Mouse (Mus musculus): ENCODE results near the gene 6430628N08Rik.

Gene 6430628N08Rik

GRCm38 (mm10) chr4:115886875-115887274, 3.6 kb upstream of the 6430628N08Rik start:
- no peak for DNase-seq (ENCODE audit: low spot score)

- DNase-seq (ENCODE audit: low spot score): no peak
These were observed 399 bp upstream of the 6430628N08Rik start for GRCm38 (mm10) chr4:115890066-115890465.

GRCm38 (mm10) chr4:115894281-115894680, 3.8 kb downstream of the 6430628N08Rik start:
- DNase-seq (ENCODE audit: low spot score): no peak

- DNase-seq (ENCODE audit: low spot score): peak; percentile 56
These were observed 7.6 kb downstream of the 6430628N08Rik start for GRCm38 (mm10) chr4:115897901-115898631.

GRCm38 (mm10) chr4:115902816-115903215, 12.4 kb downstream of the 6430628N08Rik start:
- peak; percentile 93 for DNase-seq (ENCODE audit: low spot score)

- DNase-seq (ENCODE audit: low spot score): peak; percentile 73
These were observed 13.9 kb downstream of the 6430628N08Rik start for GRCm38 (mm10) chr4:115904375-115904774.

GRCm38 (mm10) chr4:115905701-115906100, 15.2 kb downstream of the 6430628N08Rik start:
- DNase-seq (ENCODE audit: low spot score): peak; percentile 88

GRCm38 (mm10) chr4:115906791-115907190, 16.3 kb downstream of the 6430628N08Rik start:
- DNase-seq (ENCODE audit: low spot score): no peak

GRCm38 (mm10) chr4:115907994-115908393, 17.5 kb downstream of the 6430628N08Rik start:
- no peak for DNase-seq (ENCODE audit: low spot score)

- no peak for DNase-seq (ENCODE audit: low spot score)
These were observed 18.2 kb downstream of the 6430628N08Rik start for GRCm38 (mm10) chr4:115908641-115909040.

- no peak for DNase-seq (ENCODE audit: low spot score)
These were observed 21.1 kb downstream of the 6430628N08Rik start for GRCm38 (mm10) chr4:115911586-115911985.

GRCm38 (mm10) chr4:115919911-115920310, 29.4 kb downstream of the 6430628N08Rik start:
- DNase-seq (ENCODE audit: low spot score): no peak

GRCm38 (mm10) chr4:115922688-115923087, 32.2 kb downstream of the 6430628N08Rik start:
- no peak for DNase-seq (ENCODE audit: low spot score)

GRCm38 (mm10) chr4:115923262-115923880, 32.9 kb downstream of the 6430628N08Rik start:
- DNase-seq (ENCODE audit: low spot score): no peak

GRCm38 (mm10) chr4:115927637-115928036, 37.2 kb downstream of the 6430628N08Rik start:
- DNase-seq (ENCODE audit: low spot score): no peak

GRCm38 (mm10) chr4:115931556-115932088, 41.2 kb downstream of the 6430628N08Rik start:
- DNase-seq (ENCODE audit: low spot score): no peak

GRCm38 (mm10) chr4:115935835-115936581, 45.5 kb downstream of the 6430628N08Rik start:
- no peak for DNase-seq (ENCODE audit: low spot score)

- no peak for DNase-seq (ENCODE audit: low spot score)
These were observed 46.2 kb downstream of the 6430628N08Rik start for GRCm38 (mm10) chr4:115936646-115937045.

- DNase-seq (ENCODE audit: low spot score): no peak
These were observed 46.9 kb downstream of the 6430628N08Rik start for GRCm38 (mm10) chr4:115937061-115937976.

- no peak for DNase-seq (ENCODE audit: low spot score)
These were observed 48.1 kb downstream of the 6430628N08Rik start for GRCm38 (mm10) chr4:115938276-115939160.
